Mouse (Mus musculus) E14TG2a.4 (cell line): ENCODE measurements at regions not wholly inside any gene's neighbourhood (a gene's known extent, or its start where the extent isn't known, plus 50 kb on each side); places are given as distances from the start of the nearest gene placed in this dataset.

Experiments
- CTCF ChIP-seq: conservative IDR thresholded peaks from 2 replicates; pipeline ENCODE4 v1.5.1; 2014; ENCODE audit warnings: low read length
- NANOG ChIP-seq: IDR thresholded peaks from 2 replicates; pipeline ENCODE4 v1.6.1; 2014; ENCODE audit warnings: borderline replicate concordance, low read length, mixed read lengths
- POU5F1 ChIP-seq: IDR thresholded peaks from 2 replicates; pipeline ENCODE4 v1.6.1; 2014; ENCODE audit warnings: low read length, borderline replicate concordance

- TF ChIP-seq CTCF (no peak), POU5F1 (no peak), NANOG (no peak)
Measured at GRCm38 (mm10) chr3:38566576-38566975, 81.9 kb upstream of the Ankrd50 start.
